Mouse (Mus musculus): ENCODE measurements at regions not wholly inside any gene's neighbourhood (a gene's known extent, or its start where the extent isn't known, plus 50 kb on each side); places are given as distances from the start of the nearest gene placed in this dataset.

- no peak for ATAC-seq (ENCODE audit: extremely low read depth, insufficient number of reproducible peaks, low FRiP score, poor library complexity, severe bottlenecking)
Observed at GRCm38 (mm10) chr1:57617316-57617715, 156.6 kb upstream of the Spats2l start.

- ATAC-seq (ENCODE audit: extremely low read depth, insufficient number of reproducible peaks, low FRiP score, poor library complexity, severe bottlenecking) = no peak
Observed at GRCm38 (mm10) chr1:57622561-57622960, 151.4 kb upstream of the Spats2l start.

- no peak for ATAC-seq (ENCODE audit: extremely low read depth, insufficient number of reproducible peaks, low FRiP score, poor library complexity, severe bottlenecking)
Observed at GRCm38 (mm10) chr1:57633986-57634385, 140.0 kb upstream of the Spats2l start.

- ATAC-seq (ENCODE audit: extremely low read depth, insufficient number of reproducible peaks, low FRiP score, poor library complexity, severe bottlenecking) = no peak
Observed at GRCm38 (mm10) chr1:57642131-57642530, 131.8 kb upstream of the Spats2l start.

- no peak for ATAC-seq (ENCODE audit: extremely low read depth, insufficient number of reproducible peaks, low FRiP score, poor library complexity, severe bottlenecking)
Observed at GRCm38 (mm10) chr1:57643466-57644097, 130.4 kb upstream of the Spats2l start.

GRCm38 (mm10) chr1:57664962-57665361, 109.0 kb upstream of the Spats2l start:
- no peak for ATAC-seq (ENCODE audit: extremely low read depth, insufficient number of reproducible peaks, low FRiP score, poor library complexity, severe bottlenecking)

GRCm38 (mm10) chr1:57665724-57666123, 108.2 kb upstream of the Spats2l start:
- ATAC-seq (ENCODE audit: extremely low read depth, insufficient number of reproducible peaks, low FRiP score, poor library complexity, severe bottlenecking) = no peak

GRCm38 (mm10) chr1:57666179-57666693, 107.7 kb upstream of the Spats2l start:
- ATAC-seq (ENCODE audit: extremely low read depth, insufficient number of reproducible peaks, low FRiP score, poor library complexity, severe bottlenecking) = no peak

- ATAC-seq (ENCODE audit: extremely low read depth, insufficient number of reproducible peaks, low FRiP score, poor library complexity, severe bottlenecking) = no peak
Observed at GRCm38 (mm10) chr1:57673415-57673814, 100.5 kb upstream of the Spats2l start.

GRCm38 (mm10) chr1:57673957-57674699, 99.8 kb upstream of the Spats2l start:
- ATAC-seq (ENCODE audit: extremely low read depth, insufficient number of reproducible peaks, low FRiP score, poor library complexity, severe bottlenecking) = no peak

GRCm38 (mm10) chr1:57684387-57685162, 89.4 kb upstream of the Spats2l start:
- no peak for ATAC-seq (ENCODE audit: extremely low read depth, insufficient number of reproducible peaks, low FRiP score, poor library complexity, severe bottlenecking)

- no peak for ATAC-seq (ENCODE audit: extremely low read depth, insufficient number of reproducible peaks, low FRiP score, poor library complexity, severe bottlenecking)
Observed at GRCm38 (mm10) chr1:57689253-57689652, 84.7 kb upstream of the Spats2l start.

GRCm38 (mm10) chr1:57707906-57708305, 66.1 kb upstream of the Spats2l start:
- ATAC-seq (ENCODE audit: extremely low read depth, insufficient number of reproducible peaks, low FRiP score, poor library complexity, severe bottlenecking) = no peak

- ATAC-seq (ENCODE audit: extremely low read depth, insufficient number of reproducible peaks, low FRiP score, poor library complexity, severe bottlenecking) = no peak
Observed at GRCm38 (mm10) chr1:57712916-57713503, 61.0 kb upstream of the Spats2l start.

- ATAC-seq (ENCODE audit: extremely low read depth, insufficient number of reproducible peaks, low FRiP score, poor library complexity, severe bottlenecking) = no peak
Observed at GRCm38 (mm10) chr1:57717139-57717800, 56.7 kb upstream of the Spats2l start.

GRCm38 (mm10) chr1:57718409-57718808, 55.6 kb upstream of the Spats2l start:
- ATAC-seq (ENCODE audit: extremely low read depth, insufficient number of reproducible peaks, low FRiP score, poor library complexity, severe bottlenecking) = no peak
